Comparison of ENCODE assay signal across 21 mouse cellular contexts in the genomic region with DNA sequence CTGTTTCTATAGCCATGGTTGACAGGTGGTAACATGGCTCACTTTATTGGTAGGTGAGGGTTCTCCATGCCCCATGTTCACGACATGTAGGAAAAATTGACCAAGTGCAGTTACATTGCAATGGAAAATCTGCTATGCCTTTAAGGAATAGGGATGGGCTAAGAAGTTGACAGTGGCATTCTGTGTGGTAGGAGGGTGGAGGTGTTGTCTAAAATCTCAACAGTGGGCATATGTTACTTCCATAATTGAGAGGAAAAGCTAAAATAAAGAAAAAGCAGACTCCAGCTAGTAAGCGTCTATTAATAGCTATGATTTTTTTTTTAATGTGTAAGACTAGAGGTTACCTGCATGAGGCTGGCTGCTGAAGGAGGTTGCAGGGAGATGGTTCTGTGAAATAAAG.
"Had no signal": no experiment of that assay in that cellular context is flagged by ENCODE, and none has a peak within 500 bp of the region (broad histone marks: within the 10 kb centered on the region; RNA-seq: fewer than 3 reads in every experiment).

No protein-coding gene starts in this region.

- DNase-seq: cerebellum, adult 2 months; cerebellum, adult 8-10 months; cerebellum, adult 9-10 months; cerebellum, adult 9-11 months; cerebellum, postnatal 10 days; cerebellum, postnatal 14 days; cerebellum, postnatal 25 days; cerebellum, postnatal 36 days; embryo, embryonic 11 days; forebrain, postnatal 0 days; gastrocnemius, adult 2 months; gastrocnemius, postnatal 10 days; gastrocnemius, postnatal 14 days; gastrocnemius, postnatal 25 days; gastrocnemius, postnatal 36 days; heart, adult 18-20 months; heart, adult 2 months had no signal

- ATAC-seq: forebrain, embryonic 13.5 days; forebrain, embryonic 14.5 days; forebrain, embryonic 15.5 days; forebrain, embryonic 16.5 days; forebrain, postnatal 0 days had no signal
